Mouse (Mus musculus): ENCODE measurements around the gene Cbx8. TPM values are rescaled to one million over a fixed set of nuclear protein-coding genes. Genes with fewer than 3 reads are reported as not detected.

The Cbx8 gene
- polyA plus RNA-seq (2012; rRNA removed; ENCODE audit: low replicate concordance): 5.0 and 7.1 TPM in 2 replicates

DNA sequence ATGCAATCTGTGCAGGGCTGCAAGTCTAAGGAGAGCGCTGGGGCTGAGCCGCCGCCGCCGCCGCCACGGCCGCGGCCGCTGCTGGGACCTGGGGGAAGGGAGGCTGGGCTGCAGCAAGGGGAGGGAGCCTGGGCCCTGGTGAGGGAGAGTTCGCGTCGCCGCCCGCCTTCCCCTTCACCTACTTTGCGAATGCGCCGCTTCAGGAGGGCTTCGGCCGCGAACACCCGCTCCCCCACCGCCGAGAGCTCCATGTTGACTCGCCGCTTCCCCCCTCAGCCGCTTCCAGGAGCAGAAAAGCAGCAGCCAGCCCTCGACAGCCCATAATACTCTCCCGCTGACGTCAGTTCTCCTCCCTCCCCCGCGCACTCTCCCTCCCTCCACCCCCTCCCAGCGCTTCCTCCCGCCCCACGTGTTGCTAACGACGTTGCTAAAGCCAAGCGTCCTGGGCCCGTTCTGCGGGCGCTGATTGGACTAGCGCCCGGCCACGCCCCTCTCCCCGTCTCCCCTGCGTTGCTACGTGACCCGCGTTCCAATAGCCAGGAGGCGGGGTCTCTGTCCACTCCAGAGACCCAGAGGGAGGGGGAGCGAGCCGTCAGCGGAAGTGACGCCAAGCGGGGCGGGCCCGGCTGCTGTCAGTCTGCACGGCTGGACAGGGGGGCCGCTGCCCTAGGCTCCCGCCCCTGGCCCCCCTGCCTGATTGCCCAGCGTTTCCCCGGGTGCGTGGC lies at the start of gene Cbx8:
Gene Cbx8 (minus strand): TSS at position 370 of the 725 bp plus-strand sequence.

DNA sequence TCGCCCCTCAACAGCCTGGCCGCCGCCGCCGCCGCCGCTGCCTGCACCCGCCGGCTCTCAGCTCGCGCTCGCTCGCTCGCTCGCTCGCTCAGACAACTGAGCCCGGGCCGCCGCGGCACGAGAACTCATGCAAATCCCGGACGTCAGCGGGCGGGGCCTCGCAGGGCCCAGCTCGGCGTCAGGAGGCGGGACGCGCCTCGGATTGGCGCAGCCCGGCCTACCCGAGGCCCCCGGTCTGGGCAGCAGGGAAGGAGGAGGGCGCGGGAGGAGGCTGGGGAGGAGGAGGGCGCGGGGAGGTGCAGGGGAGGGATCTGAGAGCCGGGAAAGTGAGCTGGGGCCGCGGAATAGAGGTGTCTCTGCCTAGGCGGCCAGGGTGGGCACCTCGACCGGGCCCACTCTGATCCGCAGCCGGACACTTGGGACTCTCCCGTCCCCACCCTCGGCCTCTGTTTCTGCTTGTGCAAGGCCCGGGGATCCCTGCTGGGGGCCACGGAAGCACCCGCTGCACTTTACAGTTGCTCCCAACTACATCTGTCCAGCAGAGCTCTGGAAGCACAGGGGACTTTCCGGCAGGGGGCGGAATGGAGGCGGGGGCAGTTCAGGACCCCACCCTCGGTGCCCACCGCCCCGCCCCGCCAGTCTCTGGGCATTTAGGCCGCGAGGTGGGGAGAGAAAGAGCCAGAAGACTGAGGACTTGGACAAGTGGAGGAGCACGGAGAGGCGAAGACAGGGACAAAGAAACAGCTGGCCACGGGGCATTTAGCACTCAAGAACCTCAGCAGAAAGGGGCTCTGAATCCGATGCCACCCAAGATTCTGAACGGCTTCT lies 45.6 kb upstream of the Cbx8 start, which contains the start of gene Cbx4:
Gene Cbx4 (minus strand): TSS at position 78 of the 828 bp plus-strand sequence.

DNA sequence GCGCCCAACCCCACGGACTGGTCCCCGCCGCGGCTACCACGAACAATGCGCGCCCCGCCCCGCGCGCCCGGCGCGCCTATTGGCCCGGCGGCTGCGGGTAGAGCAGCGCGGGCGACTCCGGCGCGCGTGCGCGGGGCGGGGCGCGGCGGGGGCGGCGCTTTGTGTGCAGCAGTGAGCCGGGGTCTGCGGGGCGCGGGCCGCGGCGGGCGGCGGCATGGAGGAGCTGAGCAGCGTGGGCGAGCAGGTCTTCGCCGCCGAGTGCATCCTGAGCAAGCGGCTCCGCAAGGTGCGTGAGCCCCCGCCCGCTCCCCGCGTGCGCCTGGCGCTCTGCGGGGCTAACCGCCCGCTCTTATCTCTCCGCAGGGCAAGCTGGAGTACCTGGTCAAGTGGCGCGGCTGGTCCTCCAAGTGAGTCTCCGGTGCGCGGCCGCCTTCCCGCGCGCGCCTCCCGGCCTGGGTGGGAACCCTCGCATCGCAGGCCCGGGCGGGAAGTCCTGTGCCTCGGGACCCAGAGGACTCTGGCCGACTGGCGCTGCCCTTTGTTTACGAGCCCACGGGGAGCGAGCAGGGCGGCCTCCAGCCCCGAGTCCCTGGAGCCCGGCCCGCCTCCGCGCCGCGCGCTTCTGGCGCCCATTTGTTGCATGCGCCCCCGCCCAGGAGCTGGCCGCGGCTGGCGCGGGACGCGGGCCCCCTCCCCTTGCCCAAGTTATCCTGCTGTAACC lies 17.7 kb downstream of the Cbx8 start, which contains the start of gene Cbx2:
Gene Cbx2 (plus strand): TSS at position 68 of the 721 bp plus-strand sequence.

DNA sequence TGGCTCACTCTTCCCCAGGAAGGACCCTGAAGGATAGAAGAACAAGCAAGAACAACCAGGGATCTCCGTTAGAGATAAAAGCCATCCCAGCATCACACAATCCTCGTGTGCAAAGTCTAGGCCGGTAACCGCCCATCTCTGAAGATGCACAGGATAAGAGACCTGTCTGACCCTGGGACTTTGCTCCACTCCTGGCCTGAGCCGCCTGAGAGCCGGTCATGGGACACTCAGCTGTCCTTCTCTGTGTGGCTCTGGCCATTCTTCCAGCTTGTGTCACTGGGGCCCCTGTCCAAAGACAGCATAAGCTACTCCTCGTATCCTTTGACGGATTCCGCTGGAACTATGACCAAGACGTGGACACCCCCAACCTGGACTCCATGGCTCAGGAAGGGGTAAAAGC lies 52.8 kb downstream of the Cbx8 start, which contains the start of gene Enpp7:
Gene Enpp7 (plus strand): TSS at position 190 of the 400 bp plus-strand sequence.

Other genes with a start within 250 kb of the Cbx8 start
- gene Rbfox3, start 129.4 kb downstream of the Cbx8 start, polyA plus RNA-seq (2012; rRNA removed; ENCODE audit: low replicate concordance): 3.1 TPM in 1 of 2 replicates, not detected in the other
- not detected in 2 replicates for gene Enpp7, start 52.8 kb downstream of the Cbx8 start, polyA plus RNA-seq (2012; rRNA removed; ENCODE audit: low replicate concordance)
- 3.0 and 8.5 TPM in 2 replicates for gene Cbx2, start 18.0 kb downstream of the Cbx8 start, polyA plus RNA-seq (2012; rRNA removed; ENCODE audit: low replicate concordance)
- 12.5 and 16.2 TPM in 2 replicates for gene Cbx4, start 45.3 kb upstream of the Cbx8 start, polyA plus RNA-seq (2012; rRNA removed; ENCODE audit: low replicate concordance)
- 11.2 and 26.1 TPM in 2 replicates for gene Tbc1d16, start 187.5 kb upstream of the Cbx8 start, polyA plus RNA-seq (2012; rRNA removed; ENCODE audit: low replicate concordance)
- gene Ccdc40, start 187.6 kb upstream of the Cbx8 start, polyA plus RNA-seq (2012; rRNA removed; ENCODE audit: low replicate concordance): 0.20 and 1.8 TPM in 2 replicates
- gene Gaa, start 226.9 kb upstream of the Cbx8 start, polyA plus RNA-seq (2012; rRNA removed; ENCODE audit: low replicate concordance): 180 and 243 TPM in 2 replicates

Measured in subcutaneous adipose tissue, adult 2 months (tissue).